Mouse (Mus musculus) liver, embryonic 16.5 days (tissue): ENCODE data around the gene Mpzl1. TPM values are rescaled to one million over a fixed set of nuclear protein-coding genes. Genes with fewer than 3 reads are reported as not detected.

Experiments used
- polyA plus RNA-seq: library from polyadenylated mRNA; unstranded; fragments of >200 nt; fragmentation: Nextera tagmentation; extraction: Ambion mirVana; gene quantifications from 2 replicates; pipeline ENCODE4 v1.2.1, GENCODE M21; 2015

The Mpzl1 gene
- polyA plus RNA-seq, 1 experiment from 2014 or later = 21.9 TPM

Other genes with a start within 250 kb of the Mpzl1 start
- gene Dcaf6, start 174.1 kb downstream of the Mpzl1 start, polyA plus RNA-seq = 14.9 and 17.0 TPM in 2 replicates
- 292 and 315 TPM in 2 replicates for gene Mpc2, start 173.9 kb downstream of the Mpzl1 start, polyA plus RNA-seq
- gene Adcy10, start 149.4 kb downstream of the Mpzl1 start, polyA plus RNA-seq = 0.02 and 0.11 TPM in 2 replicates
- gene Rcsd1, start 75.2 kb upstream of the Mpzl1 start, polyA plus RNA-seq = 12.1 and 12.8 TPM in 2 replicates
- 316 and 317 TPM in 2 replicates for gene Creg1, start 129.2 kb upstream of the Mpzl1 start, polyA plus RNA-seq
- gene Cd247, start 154.1 kb upstream of the Mpzl1 start, polyA plus RNA-seq = 0.09 and 0.17 TPM in 2 replicates